In genomic region chr11:98148551-98149301, GRCm38 (mm10) we compare ENCODE assay signal across 8 mouse cellular contexts. TPM values are rescaled to one million over a fixed set of nuclear protein-coding genes. Genes with fewer than 3 reads are reported as not detected.
DNase-seq lines count a peak whose midpoint lies in the region; ATAC-seq and TF ChIP-seq lines count a peak whose summit lies in the region.

No protein-coding gene starts in this region.

- TF ChIP-seq CTCF in thymus, adult 2 months (IDR thresholded peaks at IDR 0.05; ENCODE audit: borderline replicate concordance, control insufficient read depth, extremely low read depth, insufficient read depth, low read length, poor library complexity): no peak
- no peak for TF ChIP-seq CTCF in heart, adult 2 months (IDR thresholded peaks at IDR 0.05)
- TF ChIP-seq CTCF in kidney, postnatal 0 days (IDR thresholded peaks at IDR 0.05; ENCODE audit: low read depth): no peak
- no peak for TF ChIP-seq CTCF in lung, embryonic 14.5 days (IDR thresholded peaks at IDR 0.05; ENCODE audit: low read depth)

- peak overlapping the region; percentile 100 for H3K4me2 ChIP-seq in kidney, postnatal 0 days (ENCODE audit: low read length)
- peak overlapping the region; percentile 98 for H3K4me2 ChIP-seq in lung, embryonic 14.5 days
- peak overlapping the region; percentile 95 for H3K4me2 ChIP-seq in neural tube, embryonic 13.5 days

- no peaks in the 10 kb centered on the region for H3K27me3 ChIP-seq in thymus, adult 2 months (ENCODE audit: control insufficient read depth, insufficient read depth, low read length)
- H3K27me3 ChIP-seq in heart, adult 2 months (ENCODE audit: control insufficient read depth, insufficient read depth, low read length): no peaks in the 10 kb centered on the region
- H3K27me3 ChIP-seq in kidney, postnatal 0 days (ENCODE audit: insufficient read depth, low read length): no peaks in the 10 kb centered on the region
- no peaks in the 10 kb centered on the region for H3K27me3 ChIP-seq in lung, embryonic 14.5 days (ENCODE audit: insufficient read depth, low read length)
- no peaks in the 10 kb centered on the region for H3K27me3 ChIP-seq in neural tube, embryonic 13.5 days

- no peaks in the 10 kb centered on the region for H3K36me3 ChIP-seq in thymus, adult 2 months (ENCODE audit: control insufficient read depth, insufficient read depth, low read length)
- H3K36me3 ChIP-seq in heart, adult 2 months (ENCODE audit: control insufficient read depth, insufficient read depth, low read length): peaks cover 7% of the 10 kb centered on the region
- no peaks in the 10 kb centered on the region for H3K36me3 ChIP-seq in kidney, postnatal 0 days (ENCODE audit: insufficient read depth, low read length)
- no peaks in the 10 kb centered on the region; the same call in 1 of the 2 replicates for H3K36me3 ChIP-seq in lung, embryonic 14.5 days (ENCODE audit: insufficient read depth)
- peaks cover 6% of the 10 kb centered on the region; the same call in 1 of the 2 replicates for H3K36me3 ChIP-seq in neural tube, embryonic 13.5 days

- peak overlapping the region; percentile 87 for H3K9ac ChIP-seq in heart, adult 2 months (ENCODE audit: low read depth, low read length)
- peak overlapping the region; percentile 95 for H3K9ac ChIP-seq in kidney, postnatal 0 days (ENCODE audit: low read depth, low read length)
- peak overlapping the region; percentile 82 for H3K9ac ChIP-seq in lung, embryonic 14.5 days
- H3K9ac ChIP-seq in neural tube, embryonic 13.5 days: peak overlapping the region; percentile 95

- no peaks in the 10 kb centered on the region for H3K9me3 ChIP-seq in kidney, postnatal 0 days (replicated peaks; ENCODE audit: low read length)
- H3K9me3 ChIP-seq in lung, embryonic 14.5 days (ENCODE audit: low read depth, low read length): no peaks in the 10 kb centered on the region
- H3K9me3 ChIP-seq in neural tube, embryonic 13.5 days: no peaks in the 10 kb centered on the region

- TF ChIP-seq POLR2A in thymus, adult 2 months (IDR thresholded peaks at IDR 0.05; ENCODE audit: control insufficient read depth, extremely low read depth, insufficient read depth, low read length, poor library complexity): no peak
- 0 out of 2 replicates have a peak, but pooled peaks have one; percentile 33 for TF ChIP-seq POLR2A in heart, adult 2 months (IDR thresholded peaks at IDR 0.05; ENCODE audit: insufficient read depth, low read depth, low read length)

- H3K27ac ChIP-seq in thymus, adult 2 months (ENCODE audit: control insufficient read depth, insufficient read depth, low read length): no peak overlapping the region
- H3K27ac ChIP-seq in heart, adult 2 months: peak overlapping the region; percentile 98
- peak overlapping the region; percentile 97 for H3K27ac ChIP-seq in kidney, postnatal 0 days
- peak overlapping the region; percentile 91; the same call in 1 of the 2 replicates for H3K27ac ChIP-seq in lung, embryonic 14.5 days (ENCODE audit: low read depth)
- H3K27ac ChIP-seq in neural tube, embryonic 13.5 days (replicated peaks): peak overlapping the region; percentile 98

- no peak for TF ChIP-seq EP300 in heart, adult 2 months (IDR thresholded peaks at IDR 0.05; ENCODE audit: insufficient read depth, low read depth, low read length)

- H3K79me2 ChIP-seq in heart, adult 2 months (replicated peaks; ENCODE audit: control insufficient read depth, insufficient read depth, low read length): peaks cover 7% of the 10 kb centered on the region

- ATAC-seq in kidney, postnatal 0 days (replicated peaks; ENCODE audit: low FRiP score, low read depth): no peak; the same call in 1 of the 2 replicates
- ATAC-seq in lung, embryonic 14.5 days (ENCODE audit: insufficient read depth): peak; percentile 12; the same call in 1 of the 2 replicates
- peak; percentile 30; the same call in 1 of the 2 replicates for ATAC-seq in neural tube, embryonic 13.5 days (ENCODE audit: low read depth)

- peaks cover 8% of the 10 kb centered on the region for H3K4me1 ChIP-seq in thymus, adult 2 months (replicated peaks; ENCODE audit: control insufficient read depth, insufficient read depth, low read length)
- peaks cover 8% of the 10 kb centered on the region for H3K4me1 ChIP-seq in heart, adult 2 months (ENCODE audit: control insufficient read depth, insufficient read depth, low read length)
- H3K4me1 ChIP-seq in kidney, postnatal 0 days (replicated peaks; ENCODE audit: insufficient read depth, low read length): 0 out of 2 replicates have a peak, but pooled peaks cover 2% of the 10 kb centered on the region
- H3K4me1 ChIP-seq in lung, embryonic 14.5 days (ENCODE audit: insufficient read depth): no peaks in the 10 kb centered on the region
- H3K4me1 ChIP-seq in neural tube, embryonic 13.5 days (replicated peaks): peaks cover 36% of the 10 kb centered on the region

- 1% methylated on average over 43 of the region's 45 CpGs for WGBS in thymus, adult 2 months
- under 1% methylated on average over 41 of the region's 45 CpGs for WGBS in heart, adult 2 months
- 1% methylated on average over 41 of the region's 45 CpGs for WGBS in kidney, postnatal 0 days
- 2% methylated on average over 35 of the region's 45 CpGs for WGBS in lung, embryonic 14.5 days
- 3% methylated on average over 40 of the region's 45 CpGs for WGBS in neural tube, embryonic 13.5 days

- no peak for DNase-seq in thymus, adult 2 months
- no peak for DNase-seq in thymus, adult 18-20 months
- DNase-seq in embryo, embryonic 10.5 days (ENCODE audit: low spot score): peak; percentile 54
- no peak for DNase-seq in heart, adult 2 months
- DNase-seq in kidney, postnatal 0 days (ENCODE audit: low spot score): peak; percentile 45
- DNase-seq in lung, embryonic 14.5 days: peak; percentile 30
- no peak for DNase-seq in spleen, postnatal 4 days (ENCODE audit: low spot score in 2 of 2)

- peak overlapping the region; percentile 96 for H3K4me3 ChIP-seq in thymus, adult 2 months (ENCODE audit: control insufficient read depth, insufficient read depth, low read length)
- H3K4me3 ChIP-seq in heart, adult 2 months: peak overlapping the region; percentile 97
- H3K4me3 ChIP-seq in kidney, postnatal 0 days (replicated peaks; ENCODE audit: low read depth, low read length): peak overlapping the region; percentile 97
- H3K4me3 ChIP-seq in lung, embryonic 14.5 days (ENCODE audit: low read depth, low read length): peak overlapping the region; percentile 96
- H3K4me3 ChIP-seq in neural tube, embryonic 13.5 days: peak overlapping the region; percentile 98

- intact Hi-C loops in heart, adult 2 months (cut with DNase I): loop anchor here (2.0 to 10.0 kb wide), 2 partner anchors 32 to 54 kb away; no protein-coding TSS in a partner anchor

RNA-seq across cellular contexts. Expression of gene Fbxl20, which starts 1.5 kb away (rescaled TPM):
- polyA plus RNA-seq in thymus, adult 2 months (2012; rRNA removed): 37.8 and 40.3 TPM in 2 replicates
- total RNA-seq in heart, adult 2 months (2021): 10 to 100 TPM; 14.3 to 14.4 TPM
- 10.7 and 16.0 TPM in 2 replicates for polyA plus RNA-seq in heart, adult 2 months (2012; rRNA removed)
- polyA plus RNA-seq in kidney, postnatal 0 days (2015; fragmentation: Nextera tagmentation; extraction: Ambion mirVana): 15.5 and 16.5 TPM in 2 replicates
- polyA plus RNA-seq in lung, embryonic 14.5 days (2014; fragmentation: Nextera tagmentation; extraction: Ambion mirVana): 9.6 and 17.3 TPM in 2 replicates
- polyA plus RNA-seq in neural tube, embryonic 13.5 days (2015; fragmentation: Nextera tagmentation; extraction: Ambion mirVana): 28.2 and 28.5 TPM in 2 replicates

RNA-seq across cellular contexts. Expression of gene Med1, which starts 44.4 kb away (rescaled TPM):
- polyA plus RNA-seq in thymus, adult 2 months (2012; rRNA removed): 29.0 and 30.8 TPM in 2 replicates
- total RNA-seq in heart, adult 2 months (2021): 10 to 100 TPM; 38.6 to 43.5 TPM
- 14.0 and 26.0 TPM in 2 replicates for polyA plus RNA-seq in heart, adult 2 months (2012; rRNA removed)
- 47.0 and 54.7 TPM in 2 replicates for polyA plus RNA-seq in kidney, postnatal 0 days (2015; fragmentation: Nextera tagmentation; extraction: Ambion mirVana)
- polyA plus RNA-seq in lung, embryonic 14.5 days (2014; fragmentation: Nextera tagmentation; extraction: Ambion mirVana): 62.4 and 62.8 TPM in 2 replicates
- 60.1 and 66.1 TPM in 2 replicates for polyA plus RNA-seq in neural tube, embryonic 13.5 days (2015; fragmentation: Nextera tagmentation; extraction: Ambion mirVana)

RNA-seq across cellular contexts. Expression of gene Cdk12, which starts 54.1 kb away (rescaled TPM):
- polyA plus RNA-seq in thymus, adult 2 months (2012; rRNA removed): 27.0 and 30.4 TPM in 2 replicates
- total RNA-seq in heart, adult 2 months (2021): 10 to 100 TPM; 20.6 to 21.2 TPM
- 7.5 and 12.7 TPM in 2 replicates for polyA plus RNA-seq in heart, adult 2 months (2012; rRNA removed)
- 6.1 and 6.4 TPM in 2 replicates for polyA plus RNA-seq in kidney, postnatal 0 days (2015; fragmentation: Nextera tagmentation; extraction: Ambion mirVana)
- polyA plus RNA-seq in lung, embryonic 14.5 days (2014; fragmentation: Nextera tagmentation; extraction: Ambion mirVana): 14.6 and 16.6 TPM in 2 replicates
- 9.4 and 9.6 TPM in 2 replicates for polyA plus RNA-seq in neural tube, embryonic 13.5 days (2015; fragmentation: Nextera tagmentation; extraction: Ambion mirVana)

Comparison
In these comparisons a context has a peak if more than half of its experiments do, and no peak if none do; other contexts are left out.
1. DNase-seq: peak in embryo, embryonic 10.5 days (single experiment), kidney, postnatal 0 days (single experiment) and lung, embryonic 14.5 days (single experiment); none in thymus, adult 2 months (single experiment), thymus, adult 18-20 months (0 of 2), heart, adult 2 months (0 of 2) and spleen, postnatal 4 days (0 of 2).
2. Peak in every context shown above with its lines, with median percentiles within 50 percentile points of each other: H3K4me3 ChIP-seq, H3K9ac ChIP-seq and H3K4me2 ChIP-seq.